Mouse (Mus musculus): ENCODE measurements at regions not wholly inside any gene's neighbourhood (a gene's known extent, or its start where the extent isn't known, plus 50 kb on each side); places are given as distances from the start of the nearest gene placed in this dataset.

- 68% methylated on average over 9 of the region's 9 CpGs for WGBS
Measured at GRCm38 (mm10) chr7:115206479-115207134, 463.1 kb downstream of the Insc start.

GRCm38 (mm10) chr7:115208781-115209180 lies 465.3 kb downstream of the Insc start:
- H3K27ac ChIP-seq, result no peak overlapping the region
- 79% methylated on average over 7 of the region's 7 CpGs for WGBS
- no peak overlapping the region for H3K4me3 ChIP-seq
- H3K27me3 ChIP-seq, result peaks cover 3% of the 10 kb centered on the region; the same call in 1 of the 2 replicates
- no peaks in the 10 kb centered on the region for H3K4me1 ChIP-seq
- ATAC-seq (ENCODE audit: insufficient number of reproducible peaks, insufficient read depth, low FRiP score, low TSS enrichment), result no peak
- H3K9ac ChIP-seq, result no peak overlapping the region
- no peaks in the 10 kb centered on the region for H3K36me3 ChIP-seq
- H3K9me3 ChIP-seq, result no peaks in the 10 kb centered on the region
- no peak overlapping the region for H3K4me2 ChIP-seq (replicated peaks)

More at GRCm38 (mm10) chr7:115206479-115207134, 463.1 kb downstream of the Insc start:
- Histone ChIP-seq H3K9me3 (no peaks in the 10 kb centered on the region), H3K4me1 (no peaks in the 10 kb centered on the region), H3K4me2 (replicated peaks) (no peak overlapping the region), H3K36me3 (no peaks in the 10 kb centered on the region), H3K4me3 (no peak overlapping the region), H3K27ac (no peak overlapping the region), H3K27me3 (peaks cover 2% of the 10 kb centered on the region; the same call in 1 of the 2 replicates), H3K9ac (no peak overlapping the region)
- ATAC-seq (ENCODE audit: insufficient number of reproducible peaks, insufficient read depth, low FRiP score, low TSS enrichment), result no peak

GRCm38 (mm10) chr7:115210012-115210411 lies 466.5 kb downstream of the Insc start:
- Histone ChIP-seq H3K4me2 (replicated peaks) (no peak overlapping the region), H3K27ac (no peak overlapping the region), H3K36me3 (no peaks in the 10 kb centered on the region), H3K9ac (no peak overlapping the region), H3K27me3 (peaks cover 8% of the 10 kb centered on the region; the same call in 1 of the 2 replicates), H3K4me3 (no peak overlapping the region), H3K9me3 (no peaks in the 10 kb centered on the region), H3K4me1 (no peaks in the 10 kb centered on the region)
- WGBS, result 93% methylated on average over 2 of the region's 2 CpGs
- no peak for ATAC-seq (ENCODE audit: insufficient number of reproducible peaks, insufficient read depth, low FRiP score, low TSS enrichment)

GRCm38 (mm10) chr7:115216838-115217237 lies 473.3 kb downstream of the Insc start:
- Histone ChIP-seq H3K27me3 (peaks cover 12% of the 10 kb centered on the region; the same call in 1 of the 2 replicates), H3K4me3 (peak overlapping the region; percentile 29), H3K4me2 (replicated peaks) (peak overlapping the region; percentile 60), H3K36me3 (no peaks in the 10 kb centered on the region), H3K27ac (no peak overlapping the region), H3K4me1 (peaks cover 17% of the 10 kb centered on the region), H3K9me3 (no peaks in the 10 kb centered on the region), H3K9ac (no peak overlapping the region)
- ATAC-seq (ENCODE audit: insufficient number of reproducible peaks, insufficient read depth, low FRiP score, low TSS enrichment), result peak; percentile 91
- under 1% methylated on average over 8 of the region's 13 CpGs for WGBS

GRCm38 (mm10) chr7:115217255-115217654 lies 473.8 kb downstream of the Insc start:
- peak; percentile 42 for ATAC-seq (ENCODE audit: insufficient number of reproducible peaks, insufficient read depth, low FRiP score, low TSS enrichment)
- Histone ChIP-seq H3K27me3 (peaks cover 12% of the 10 kb centered on the region; the same call in 1 of the 2 replicates), H3K36me3 (no peaks in the 10 kb centered on the region), H3K4me2 (replicated peaks) (peak overlapping the region; percentile 60), H3K4me3 (peak overlapping the region; percentile 29), H3K9ac (no peak overlapping the region), H3K4me1 (peaks cover 17% of the 10 kb centered on the region), H3K9me3 (no peaks in the 10 kb centered on the region), H3K27ac (no peak overlapping the region)
- 1% methylated on average over 5 of the region's 5 CpGs for WGBS

GRCm38 (mm10) chr7:115217712-115218111 lies 474.2 kb downstream of the Insc start:
- no peak for ATAC-seq (ENCODE audit: insufficient number of reproducible peaks, insufficient read depth, low FRiP score, low TSS enrichment)
- Histone ChIP-seq H3K27me3 (peaks cover 12% of the 10 kb centered on the region; the same call in 1 of the 2 replicates), H3K9ac (no peak overlapping the region), H3K36me3 (no peaks in the 10 kb centered on the region), H3K4me3 (no peak overlapping the region), H3K4me2 (replicated peaks) (no peak overlapping the region), H3K9me3 (no peaks in the 10 kb centered on the region), H3K4me1 (peaks cover 17% of the 10 kb centered on the region), H3K27ac (no peak overlapping the region)
- 28% methylated on average over 6 of the region's 6 CpGs for WGBS

- ATAC-seq (ENCODE audit: insufficient number of reproducible peaks, insufficient read depth, low FRiP score, low TSS enrichment), result no peak
- 33% methylated on average over 13 of the region's 13 CpGs for WGBS
- H3K4me3 ChIP-seq, result no peak overlapping the region
- H3K27me3 ChIP-seq, result peaks cover 12% of the 10 kb centered on the region; the same call in 1 of the 2 replicates
- H3K4me1 ChIP-seq, result peaks cover 17% of the 10 kb centered on the region
- no peak overlapping the region for H3K9ac ChIP-seq
- H3K4me2 ChIP-seq (replicated peaks), result no peak overlapping the region
- no peaks in the 10 kb centered on the region for H3K36me3 ChIP-seq
- H3K9me3 ChIP-seq, result no peaks in the 10 kb centered on the region
- H3K27ac ChIP-seq, result no peak overlapping the region
Measured at GRCm38 (mm10) chr7:115218596-115219180, 475.2 kb downstream of the Insc start.

GRCm38 (mm10) chr7:115222642-115223041 lies 479.1 kb downstream of the Insc start:
- H3K4me3 ChIP-seq, result no peak overlapping the region
- H3K4me1 ChIP-seq, result peaks cover 10% of the 10 kb centered on the region
- no peak overlapping the region for H3K4me2 ChIP-seq (replicated peaks)
- ATAC-seq (ENCODE audit: insufficient number of reproducible peaks, insufficient read depth, low FRiP score, low TSS enrichment), result no peak
- peaks cover 6% of the 10 kb centered on the region; the same call in 1 of the 2 replicates for H3K27me3 ChIP-seq
- H3K27ac ChIP-seq, result no peak overlapping the region
- no peak overlapping the region for H3K9ac ChIP-seq
- no peaks in the 10 kb centered on the region for H3K36me3 ChIP-seq
- WGBS, result 60% methylated on average over 5 of the region's 7 CpGs
- H3K9me3 ChIP-seq, result no peaks in the 10 kb centered on the region

GRCm38 (mm10) chr7:115230525-115230924 lies 487.0 kb downstream of the Insc start:
- no peak overlapping the region for H3K4me3 ChIP-seq
- ATAC-seq (ENCODE audit: insufficient number of reproducible peaks, insufficient read depth, low FRiP score, low TSS enrichment), result no peak
- H3K4me2 ChIP-seq (replicated peaks), result no peak overlapping the region
- WGBS, result 76% methylated on average over 6 of the region's 6 CpGs
- H3K27ac ChIP-seq, result no peak overlapping the region
- no peaks in the 10 kb centered on the region for H3K27me3 ChIP-seq
- H3K4me1 ChIP-seq, result 0 out of 2 replicates have a peak, but pooled peaks cover 5% of the 10 kb centered on the region
- H3K36me3 ChIP-seq, result no peaks in the 10 kb centered on the region
- no peaks in the 10 kb centered on the region for H3K9me3 ChIP-seq
- H3K9ac ChIP-seq, result no peak overlapping the region

- no peak overlapping the region for H3K27ac ChIP-seq
Measured at GRCm38 (mm10) chr7:115233850-115234436, 490.4 kb downstream of the Insc start.

GRCm38 (mm10) chr7:115237131-115237530 lies 493.6 kb downstream of the Insc start:
- 79% methylated on average over 1 of the region's 1 CpGs for WGBS
- no peaks in the 10 kb centered on the region for H3K27me3 ChIP-seq
- no peaks in the 10 kb centered on the region for H3K36me3 ChIP-seq
- ATAC-seq (ENCODE audit: insufficient number of reproducible peaks, insufficient read depth, low FRiP score, low TSS enrichment), result no peak
- H3K4me3 ChIP-seq, result no peak overlapping the region
- H3K9me3 ChIP-seq, result no peaks in the 10 kb centered on the region
- H3K9ac ChIP-seq, result no peak overlapping the region
- H3K4me2 ChIP-seq (replicated peaks), result no peak overlapping the region
- H3K4me1 ChIP-seq, result 0 out of 2 replicates have a peak, but pooled peaks cover 5% of the 10 kb centered on the region
- H3K27ac ChIP-seq, result no peak overlapping the region

More at GRCm38 (mm10) chr7:115233850-115234436, 490.4 kb downstream of the Insc start:
- Histone ChIP-seq H3K4me2 (replicated peaks) (no peak overlapping the region), H3K9me3 (no peaks in the 10 kb centered on the region), H3K4me1 (0 out of 2 replicates have a peak, but pooled peaks cover 5% of the 10 kb centered on the region), H3K4me3 (no peak overlapping the region), H3K9ac (no peak overlapping the region), H3K36me3 (no peaks in the 10 kb centered on the region), H3K27me3 (no peaks in the 10 kb centered on the region)
- ATAC-seq (ENCODE audit: insufficient number of reproducible peaks, insufficient read depth, low FRiP score, low TSS enrichment), result no peak
- 55% methylated on average over 10 of the region's 10 CpGs for WGBS

Data from embryonic facial prominence, embryonic 12.5 days (tissue).